Mouse (Mus musculus): Measurements from ENCODE around the gene Jag2. TPM values are rescaled to one million over a fixed set of nuclear protein-coding genes. Genes with fewer than 3 reads are reported as not detected.

Jag2 gene
- polyA plus RNA-seq, 1 experiment from 2014 or later, result 15.1 TPM

GRCm38 (mm10) chr12:112872991-112873390 lies 56.6 kb downstream of the Jag2 start:
- no peaks in the 10 kb centered on the region for H3K9me3 ChIP-seq (ENCODE audit: control insufficient read depth, low read length)
- peaks cover 44% of the 10 kb centered on the region for H3K27me3 ChIP-seq (ENCODE audit: control insufficient read depth, insufficient read depth, low read length)
- H3K4me1 ChIP-seq (ENCODE audit: control insufficient read depth, insufficient read depth, low read length), result peaks cover 10% of the 10 kb centered on the region; the same call in 1 of the 2 replicates
- H3K27ac ChIP-seq (replicated peaks; ENCODE audit: low read depth, low read length), result no peak overlapping the region
- 85% methylated on average over 10 of the region's 10 CpGs for WGBS
- H3K4me3 ChIP-seq (replicated peaks; ENCODE audit: low read depth, low read length), result no peak overlapping the region
- H3K4me2 ChIP-seq (ENCODE audit: low read length), result no peak overlapping the region
- ATAC-seq (ENCODE audit: low FRiP score, low TSS enrichment) (no peak), DNase-seq (no peak)
- no peaks in the 10 kb centered on the region for H3K36me3 ChIP-seq (ENCODE audit: control insufficient read depth, insufficient read depth, low read length)
- no peak overlapping the region for H3K9ac ChIP-seq (replicated peaks; ENCODE audit: low read length)

- H3K9ac ChIP-seq (replicated peaks; ENCODE audit: low read length), result no peak overlapping the region
- ATAC-seq (ENCODE audit: low FRiP score, low TSS enrichment) (no peak), DNase-seq (no peak)
- H3K9me3 ChIP-seq (ENCODE audit: control insufficient read depth, low read length), result no peaks in the 10 kb centered on the region
- no peak overlapping the region for H3K4me2 ChIP-seq (ENCODE audit: low read length)
- H3K4me3 ChIP-seq (replicated peaks; ENCODE audit: low read depth, low read length), result no peak overlapping the region
- H3K27me3 ChIP-seq (ENCODE audit: control insufficient read depth, insufficient read depth, low read length), result peaks cover 27% of the 10 kb centered on the region
- no peak overlapping the region for H3K27ac ChIP-seq (replicated peaks; ENCODE audit: low read depth, low read length)
- H3K4me1 ChIP-seq (ENCODE audit: control insufficient read depth, insufficient read depth, low read length), result no peaks in the 10 kb centered on the region
- 81% methylated on average over 2 of the region's 2 CpGs for WGBS
- H3K36me3 ChIP-seq (ENCODE audit: control insufficient read depth, insufficient read depth, low read length), result no peaks in the 10 kb centered on the region
These were observed 58.3 kb downstream of the Jag2 start for GRCm38 (mm10) chr12:112871272-112871671.

GRCm38 (mm10) chr12:112870775-112871174 lies 58.8 kb downstream of the Jag2 start:
- Histone ChIP-seq H3K4me3 (replicated peaks; ENCODE audit: low read depth, low read length) (no peak overlapping the region), H3K9me3 (ENCODE audit: control insufficient read depth, low read length) (no peaks in the 10 kb centered on the region), H3K9ac (replicated peaks; ENCODE audit: low read length) (no peak overlapping the region), H3K27ac (replicated peaks; ENCODE audit: low read depth, low read length) (no peak overlapping the region), H3K36me3 (ENCODE audit: control insufficient read depth, insufficient read depth, low read length) (no peaks in the 10 kb centered on the region), H3K4me1 (ENCODE audit: control insufficient read depth, insufficient read depth, low read length) (no peaks in the 10 kb centered on the region), H3K4me2 (ENCODE audit: low read length) (no peak overlapping the region), H3K27me3 (ENCODE audit: control insufficient read depth, insufficient read depth, low read length) (peaks cover 22% of the 10 kb centered on the region)
- WGBS, result 54% methylated on average over 13 of the region's 13 CpGs
- DNase-seq (no peak), ATAC-seq (ENCODE audit: low FRiP score, low TSS enrichment) (no peak)

- Histone ChIP-seq H3K9ac (replicated peaks; ENCODE audit: low read length) (no peak overlapping the region), H3K27me3 (ENCODE audit: control insufficient read depth, insufficient read depth, low read length) (peaks cover 12% of the 10 kb centered on the region), H3K36me3 (ENCODE audit: control insufficient read depth, insufficient read depth, low read length) (no peaks in the 10 kb centered on the region), H3K9me3 (ENCODE audit: control insufficient read depth, low read length) (no peaks in the 10 kb centered on the region), H3K4me3 (replicated peaks; ENCODE audit: low read depth, low read length) (no peak overlapping the region), H3K4me1 (ENCODE audit: control insufficient read depth, insufficient read depth, low read length) (no peaks in the 10 kb centered on the region), H3K27ac (replicated peaks; ENCODE audit: low read depth, low read length) (no peak overlapping the region), H3K4me2 (ENCODE audit: low read length) (no peak overlapping the region)
- ATAC-seq (ENCODE audit: low FRiP score, low TSS enrichment) (no peak), DNase-seq (peak; percentile 33)
- WGBS, result 30% methylated on average over 16 of the region's 16 CpGs
These were observed 59.8 kb downstream of the Jag2 start for GRCm38 (mm10) chr12:112869783-112870204.

GRCm38 (mm10) chr12:112868178-112869087 lies 61.1 kb downstream of the Jag2 start, which contains the start of gene Gpr132:
Gene Gpr132 (minus strand): TSS chr12:112868228.
- DNase-seq (no peak), ATAC-seq (ENCODE audit: low FRiP score, low TSS enrichment) (no peak)
- H3K4me2 ChIP-seq (ENCODE audit: low read length), result no peak within 1 kb of the TSS

GRCm38 (mm10) chr12:112867106-112867674 lies 62.4 kb downstream of the Jag2 start:
- Histone ChIP-seq H3K27me3 (ENCODE audit: control insufficient read depth, insufficient read depth, low read length) (no peaks in the 10 kb centered on the region), H3K9me3 (ENCODE audit: control insufficient read depth, low read length) (no peaks in the 10 kb centered on the region), H3K4me3 (replicated peaks; ENCODE audit: low read depth, low read length) (no peak overlapping the region), H3K27ac (replicated peaks; ENCODE audit: low read depth, low read length) (no peak overlapping the region), H3K9ac (replicated peaks; ENCODE audit: low read length) (no peak overlapping the region), H3K36me3 (ENCODE audit: control insufficient read depth, insufficient read depth, low read length) (no peaks in the 10 kb centered on the region), H3K4me1 (ENCODE audit: control insufficient read depth, insufficient read depth, low read length) (no peaks in the 10 kb centered on the region), H3K4me2 (ENCODE audit: low read length) (no peak overlapping the region)
- 88% methylated on average over 7 of the region's 7 CpGs for WGBS
- ATAC-seq (ENCODE audit: low FRiP score, low TSS enrichment) (no peak), DNase-seq (no peak)

More at GRCm38 (mm10) chr12:112868178-112869087, 61.1 kb downstream of the Jag2 start, which contains the start of gene Gpr132:
- 67% methylated on average over 13 of the region's 13 CpGs for WGBS
- Histone ChIP-seq H3K36me3 (ENCODE audit: control insufficient read depth, insufficient read depth, low read length) (no peaks in the 10 kb centered on the region), H3K9me3 (ENCODE audit: control insufficient read depth, low read length) (no peaks in the 10 kb centered on the region), H3K27ac (replicated peaks; ENCODE audit: low read depth, low read length) (no peak within 1 kb of the TSS), H3K4me1 (ENCODE audit: control insufficient read depth, insufficient read depth, low read length) (no peaks in the 10 kb centered on the region), H3K27me3 (ENCODE audit: control insufficient read depth, insufficient read depth, low read length) (no peaks in the 10 kb centered on the region), H3K4me3 (replicated peaks; ENCODE audit: low read depth, low read length) (no peak within 1 kb of the TSS), H3K9ac (replicated peaks; ENCODE audit: low read length) (no peak within 1 kb of the TSS)

GRCm38 (mm10) chr12:112866467-112867080 lies 63.0 kb downstream of the Jag2 start:
- Histone ChIP-seq H3K9me3 (ENCODE audit: control insufficient read depth, low read length) (no peaks in the 10 kb centered on the region), H3K4me3 (replicated peaks; ENCODE audit: low read depth, low read length) (no peak overlapping the region), H3K36me3 (ENCODE audit: control insufficient read depth, insufficient read depth, low read length) (no peaks in the 10 kb centered on the region), H3K4me2 (ENCODE audit: low read length) (no peak overlapping the region), H3K4me1 (ENCODE audit: control insufficient read depth, insufficient read depth, low read length) (no peaks in the 10 kb centered on the region), H3K27me3 (ENCODE audit: control insufficient read depth, insufficient read depth, low read length) (no peaks in the 10 kb centered on the region), H3K9ac (replicated peaks; ENCODE audit: low read length) (no peak overlapping the region), H3K27ac (replicated peaks; ENCODE audit: low read depth, low read length) (no peak overlapping the region)
- DNase-seq (no peak), ATAC-seq (ENCODE audit: low FRiP score, low TSS enrichment) (no peak)
- 82% methylated on average over 8 of the region's 8 CpGs for WGBS

- ATAC-seq (ENCODE audit: low FRiP score, low TSS enrichment) (no peak), DNase-seq (no peak)
- Histone ChIP-seq H3K4me3 (replicated peaks; ENCODE audit: low read depth, low read length) (no peak overlapping the region), H3K27ac (replicated peaks; ENCODE audit: low read depth, low read length) (no peak overlapping the region), H3K36me3 (ENCODE audit: control insufficient read depth, insufficient read depth, low read length) (no peaks in the 10 kb centered on the region), H3K4me1 (ENCODE audit: control insufficient read depth, insufficient read depth, low read length) (no peaks in the 10 kb centered on the region), H3K4me2 (ENCODE audit: low read length) (no peak overlapping the region), H3K9me3 (ENCODE audit: control insufficient read depth, low read length) (no peaks in the 10 kb centered on the region), H3K27me3 (ENCODE audit: control insufficient read depth, insufficient read depth, low read length) (no peaks in the 10 kb centered on the region), H3K9ac (replicated peaks; ENCODE audit: low read length) (no peak overlapping the region)
- 88% methylated on average over 7 of the region's 7 CpGs for WGBS
These were observed 64.8 kb downstream of the Jag2 start for GRCm38 (mm10) chr12:112864804-112865203.
